8 mouse cellular contexts compared by ENCODE assay signal in the genomic region with DNA sequence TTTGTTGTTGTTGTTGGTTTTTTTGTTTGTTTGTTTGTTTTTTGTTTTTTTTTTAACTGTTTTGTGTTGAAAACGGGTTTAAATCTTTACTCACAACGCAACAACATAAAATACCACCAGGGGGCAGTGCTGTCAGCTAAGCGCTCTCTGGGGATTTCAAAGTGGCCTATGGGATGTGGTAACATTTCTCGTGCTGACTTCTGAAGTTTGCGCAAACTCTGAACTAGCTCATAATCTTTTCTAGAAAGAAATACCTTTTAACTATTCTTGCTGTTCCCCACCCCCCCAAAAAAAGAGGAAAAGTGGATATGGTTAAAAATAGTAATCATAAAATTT.
A peak's percentile ranks its signal among the peaks of the same experiment; 100 is the strongest.
DNase-seq lines count a peak whose midpoint lies in the region; ATAC-seq and TF ChIP-seq lines count a peak whose summit lies in the region.

No protein-coding gene starts in this region.

- H3K4me1 ChIP-seq in kidney, postnatal 0 days (replicated peaks; ENCODE audit: insufficient read depth, low read length) = no peaks in the 10 kb centered on the region

- no peak overlapping the region for H3K4me2 ChIP-seq in kidney, postnatal 0 days (ENCODE audit: low read length)

- peak; percentile 79 for TF ChIP-seq CTCF in kidney, postnatal 0 days (IDR thresholded peaks at IDR 0.05; ENCODE audit: low read depth)

- H3K9me3 ChIP-seq in kidney, postnatal 0 days (replicated peaks; ENCODE audit: low read length) = no peaks in the 10 kb centered on the region

- WGBS in kidney, postnatal 0 days = 13% methylated on average over 5 of the region's 5 CpGs

- DNase-seq in CD4-positive, CD25-positive, alpha-beta regulatory T cell, adult 2 months (ENCODE audit: low read depth, low spot score) = peak; percentile 2
- peak; percentile 42 for DNase-seq in urinary bladder, postnatal 14 days (ENCODE audit: low spot score)
- DNase-seq in urinary bladder, adult 2 months (ENCODE audit: low spot score) = no peak
- peak; percentile 86 for DNase-seq in embryo, embryonic 10.5 days (ENCODE audit: low spot score)
- DNase-seq in kidney, postnatal 0 days (ENCODE audit: low spot score) = peak; percentile 85
- DNase-seq in testis, postnatal 14 days (ENCODE audit: low spot score) = peak; percentile 21

- H3K36me3 ChIP-seq in kidney, postnatal 0 days (ENCODE audit: insufficient read depth, low read length) = no peaks in the 10 kb centered on the region

- H3K27me3 ChIP-seq in kidney, postnatal 0 days (ENCODE audit: insufficient read depth, low read length) = no peaks in the 10 kb centered on the region

- H3K4me3 ChIP-seq in kidney, postnatal 0 days (replicated peaks; ENCODE audit: low read depth, low read length) = no peak overlapping the region

- no peak overlapping the region for H3K27ac ChIP-seq in kidney, postnatal 0 days

- no peak for ATAC-seq in CD4-positive, CD25-positive, alpha-beta regulatory T cell, adult 4 months
- ATAC-seq in kidney, postnatal 0 days (replicated peaks; ENCODE audit: low FRiP score, low read depth) = no peak
- peak; percentile 83 for ATAC-seq in megakaryocyte progenitor cell, adult 5-6 weeks (replicated peaks; ENCODE audit: poor library complexity)

- H3K9ac ChIP-seq in kidney, postnatal 0 days (ENCODE audit: low read depth, low read length) = no peak overlapping the region
